Mouse (Mus musculus): ENCODE measurements around the gene Wdr72.

Wdr72 gene

DNA sequence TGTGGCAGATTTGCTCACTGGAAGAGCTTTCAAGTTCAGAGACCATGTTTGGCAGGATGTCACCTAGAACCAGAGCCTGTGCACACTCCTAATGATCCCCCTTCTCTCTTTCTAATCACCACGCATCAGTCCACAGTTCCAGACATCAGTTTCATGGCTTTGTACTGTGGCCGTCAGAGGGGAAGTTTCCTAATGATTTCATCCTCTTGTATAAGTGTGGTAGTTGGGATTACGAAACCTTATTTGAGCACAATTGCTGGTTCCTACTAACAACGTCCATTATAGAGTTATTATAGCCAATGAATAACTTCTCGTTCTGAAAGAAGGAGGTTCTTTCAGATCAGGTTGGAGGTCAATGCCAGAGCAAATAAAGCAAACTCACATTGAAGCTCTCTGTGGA is 131.1 kb downstream of the Wdr72 start:
- DNase-seq (ENCODE audit: low read depth), result peak; percentile 60

GRCm38 (mm10) chr9:74248084-74248483 is 137.9 kb downstream of the Wdr72 start:
- no peak for DNase-seq (ENCODE audit: low read depth)

DNA sequence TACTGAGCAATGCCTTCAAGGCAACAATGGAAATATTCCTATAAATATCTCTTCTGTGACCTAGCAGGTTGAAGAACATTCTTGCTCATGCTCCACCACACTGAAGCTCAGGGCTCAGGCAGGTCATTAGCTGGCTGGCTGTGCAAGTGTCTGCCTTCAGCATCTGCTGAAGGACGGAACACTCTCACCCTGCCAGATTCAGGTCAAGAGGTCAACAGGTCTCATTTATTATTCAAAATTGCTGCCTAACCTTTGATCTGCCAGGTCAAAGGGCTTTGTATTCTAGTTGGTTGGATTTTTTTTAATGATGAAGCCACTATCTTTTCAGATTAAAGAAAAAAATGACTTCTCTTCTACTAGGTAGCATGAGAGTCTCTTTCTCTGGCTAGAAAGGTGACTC is 139.3 kb downstream of the Wdr72 start:
- DNase-seq (ENCODE audit: low read depth), result no peak

DNA sequence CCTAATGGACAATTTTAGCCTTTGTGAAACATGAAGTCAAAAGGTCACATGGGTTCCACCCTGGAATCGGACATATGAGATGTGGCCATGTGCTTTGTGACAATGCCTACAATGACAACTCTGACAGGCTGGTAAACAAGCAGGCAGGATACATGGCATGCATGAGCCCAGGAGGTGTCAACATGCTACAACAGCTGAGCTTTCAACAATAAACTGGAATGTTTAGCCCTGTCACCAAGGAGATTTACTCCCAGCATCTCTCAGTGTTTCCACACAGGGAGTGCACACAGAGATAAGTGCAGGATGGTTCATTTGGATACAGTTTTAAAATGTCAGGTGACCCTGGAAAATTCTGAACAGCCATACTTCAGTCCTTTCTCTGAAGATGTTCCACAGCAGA is 140.4 kb downstream of the Wdr72 start:
- no peak for DNase-seq (ENCODE audit: low read depth)

DNA sequence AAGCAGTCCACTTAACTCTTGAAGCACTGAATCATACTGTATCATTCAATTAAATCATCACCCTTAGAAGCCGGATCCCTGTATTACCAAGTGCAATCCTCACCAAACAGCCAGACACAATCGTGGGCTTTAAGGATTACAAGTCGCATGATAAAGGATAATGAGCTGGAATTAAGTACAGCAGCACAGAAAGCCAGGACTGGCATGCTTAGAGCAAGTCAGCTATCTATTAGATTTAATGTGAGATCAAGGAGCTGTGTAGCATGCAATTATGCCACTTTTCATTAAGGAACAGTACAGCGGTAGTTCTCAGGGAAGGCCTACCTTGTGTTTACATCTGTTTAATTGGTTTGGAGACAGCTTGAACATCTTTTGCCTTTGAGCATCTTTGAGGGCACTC is 148.2 kb downstream of the Wdr72 start:
- DNase-seq (ENCODE audit: low read depth), result no peak

DNA sequence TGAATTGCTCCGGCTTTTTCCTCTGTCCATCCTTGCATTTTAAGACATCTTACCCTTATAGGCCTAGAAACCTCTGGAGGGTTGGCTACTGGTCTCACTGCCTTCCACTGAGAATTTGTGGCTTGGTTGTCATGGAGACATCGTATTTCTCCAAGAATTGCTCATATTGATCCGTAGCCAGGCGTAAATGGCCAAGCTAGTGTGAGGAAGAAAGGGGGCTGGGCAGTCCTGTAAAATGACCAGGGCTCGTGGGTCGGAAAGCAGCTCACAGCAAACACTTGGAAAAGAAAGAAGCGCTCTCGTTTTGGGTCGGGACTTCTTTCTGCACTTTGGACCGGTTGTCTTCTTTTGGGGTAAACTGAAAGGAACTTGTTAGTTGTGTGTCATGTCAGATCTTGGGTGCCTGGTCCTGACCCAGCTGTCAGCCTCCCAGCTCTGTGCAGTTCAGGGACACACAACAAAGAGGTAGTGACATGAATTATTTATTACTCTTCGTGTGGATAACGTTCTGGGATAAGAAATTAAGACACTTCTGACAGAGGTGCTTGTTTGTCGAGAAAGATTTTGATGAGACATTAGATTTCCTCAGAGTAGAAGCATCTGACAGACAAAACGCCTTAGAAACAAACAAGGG is 167.7 kb downstream of the Wdr72 start:
- DNase-seq (ENCODE audit: low read depth), result no peak

- DNase-seq (ENCODE audit: low read depth), result no peak
These were observed 171.9 kb downstream of the Wdr72 start for GRCm38 (mm10) chr9:74282072-74282471.

DNA sequence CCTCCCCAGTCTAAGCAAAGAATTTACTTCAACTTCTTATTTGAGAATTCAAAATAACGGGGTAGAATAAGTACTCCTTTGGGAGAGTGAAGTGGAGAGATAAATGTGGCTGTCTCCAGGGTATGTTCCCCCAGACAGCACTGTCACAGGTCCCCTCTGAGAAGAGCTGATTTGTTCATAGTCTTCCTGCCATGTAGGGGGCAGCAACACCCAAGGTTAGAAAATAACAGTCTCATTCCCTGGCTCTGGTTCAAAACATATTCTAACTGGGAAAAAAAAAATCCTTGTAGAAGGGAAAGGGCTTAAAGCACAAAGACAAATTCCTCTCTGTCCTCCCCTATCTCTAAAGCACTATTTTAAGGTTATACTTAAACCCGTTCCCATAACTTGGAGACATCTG is 176.1 kb downstream of the Wdr72 start:
- no peak for DNase-seq (ENCODE audit: low read depth)

DNA sequence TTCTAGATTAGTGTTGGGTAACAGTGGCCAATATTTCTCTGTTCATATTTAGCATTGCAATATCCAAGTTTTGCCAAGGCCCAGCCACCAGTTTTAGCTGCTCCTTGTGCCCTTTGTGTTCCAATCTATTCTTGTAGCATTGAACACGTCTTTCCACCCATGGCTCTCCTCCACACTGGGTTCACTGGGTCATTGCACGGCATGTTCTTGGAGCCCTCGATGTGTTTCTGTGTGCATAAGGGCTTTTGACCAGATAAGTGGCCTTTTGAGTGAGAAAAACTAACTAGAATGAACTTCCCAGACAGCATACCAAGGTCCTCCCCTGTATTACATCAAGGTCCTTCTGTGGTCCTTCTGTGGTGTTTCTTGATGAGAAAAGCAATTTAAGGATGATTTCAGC is 184.3 kb downstream of the Wdr72 start:
- DNase-seq (ENCODE audit: low read depth), result no peak

DNA sequence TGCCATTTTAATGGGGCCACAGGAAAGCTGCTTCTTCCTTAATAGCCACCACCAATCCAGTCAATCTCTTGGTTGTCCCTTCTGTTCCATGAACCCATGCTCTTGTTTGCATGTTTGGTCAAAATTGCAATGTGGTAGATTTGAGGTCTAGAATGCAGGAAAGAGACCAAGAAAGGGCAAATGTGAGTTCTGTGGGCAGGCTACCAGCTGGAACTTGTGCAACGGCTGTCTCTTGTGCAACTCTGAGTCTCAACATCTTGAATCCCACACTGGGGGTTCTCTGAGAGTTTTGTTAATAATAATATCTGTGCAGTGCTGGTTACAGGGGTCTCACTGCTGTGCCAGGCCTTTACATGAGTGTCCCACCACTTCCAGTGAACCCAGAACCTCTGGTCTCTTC is 208.6 kb downstream of the Wdr72 start:
- DNase-seq (ENCODE audit: low read depth), result peak; percentile 9

DNA sequence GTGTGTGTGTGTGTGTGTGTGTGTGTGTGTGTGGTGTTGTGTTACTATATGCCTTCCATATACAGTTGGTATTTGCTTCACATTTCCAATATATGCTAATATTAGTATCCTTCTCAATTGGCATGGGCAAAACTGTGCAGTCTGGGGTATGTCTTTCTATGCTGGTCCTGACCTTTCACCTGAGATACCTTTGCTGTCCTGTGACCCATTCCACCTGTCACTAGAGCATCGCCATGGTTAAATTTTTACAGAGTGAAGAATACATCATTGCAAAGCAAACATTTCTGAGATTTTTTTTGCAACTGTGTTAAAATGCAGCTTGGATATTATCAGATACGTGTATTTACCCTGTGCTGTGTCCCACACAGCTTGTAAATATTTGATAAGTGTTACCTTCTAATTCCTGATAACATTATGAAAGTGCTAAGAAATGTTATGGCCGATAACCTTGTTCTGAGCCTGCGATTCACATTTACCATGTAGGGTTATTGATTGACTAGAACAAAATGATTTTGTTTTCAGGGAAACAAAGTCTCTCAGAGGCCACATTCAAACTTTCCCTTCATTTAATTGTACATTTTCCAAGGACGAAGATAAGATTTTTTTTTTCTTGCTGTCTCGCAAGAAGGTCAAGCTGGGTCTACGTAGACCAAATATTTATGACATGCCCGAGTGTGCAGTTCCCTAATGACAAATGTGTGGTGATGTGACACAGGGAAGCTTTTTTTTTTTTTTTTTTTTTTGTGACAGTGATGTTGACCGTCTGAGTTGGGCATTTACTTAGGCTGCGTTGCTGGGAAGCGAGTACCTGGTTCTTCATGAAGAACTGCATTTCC is 214.2 kb downstream of the Wdr72 start:
- no peak for DNase-seq (ENCODE audit: low read depth)

- no peak for DNase-seq (ENCODE audit: low read depth)
These were observed 214.8 kb downstream of the Wdr72 start for GRCm38 (mm10) chr9:74324925-74325295.

- no peak for DNase-seq (ENCODE audit: low read depth)
These were observed 215.8 kb downstream of the Wdr72 start for GRCm38 (mm10) chr9:74325981-74326380.

- DNase-seq (ENCODE audit: low read depth), result no peak
These were observed 218.7 kb downstream of the Wdr72 start for GRCm38 (mm10) chr9:74328821-74329220.

- DNase-seq (ENCODE audit: low read depth), result no peak
These were observed 220.7 kb downstream of the Wdr72 start for GRCm38 (mm10) chr9:74330706-74331495.

- no peak for DNase-seq (ENCODE audit: low read depth)
These were observed 222.2 kb downstream of the Wdr72 start for GRCm38 (mm10) chr9:74332321-74332720.

Measured in 416B (cell line).